ENCODE assay signal across 8 mouse cellular contexts in genomic region chr6:52417439-52418124, GRCm38 (mm10).
DNase-seq lines count a peak whose midpoint lies in the region; ATAC-seq and TF ChIP-seq lines count a peak whose summit lies in the region.

No protein-coding gene starts in this region.

- H3K27me3 ChIP-seq in hindbrain, embryonic 10.5 days (ENCODE audit: insufficient read depth, poor library complexity, severe bottlenecking): no peaks in the 10 kb centered on the region
- H3K27me3 ChIP-seq in hindbrain, embryonic 13.5 days: 0 out of 2 replicates have a peak, but pooled peaks cover 2% of the 10 kb centered on the region
- no peaks in the 10 kb centered on the region for H3K27me3 ChIP-seq in thymus, adult 2 months (ENCODE audit: control insufficient read depth, insufficient read depth, low read length)

- TF ChIP-seq POLR2A in thymus, adult 2 months (IDR thresholded peaks at IDR 0.05; ENCODE audit: control insufficient read depth, extremely low read depth, insufficient read depth, low read length, poor library complexity): no peak

- H3K27ac ChIP-seq in hindbrain, embryonic 10.5 days: no peak overlapping the region
- H3K27ac ChIP-seq in hindbrain, embryonic 13.5 days: no peak overlapping the region
- no peak overlapping the region for H3K27ac ChIP-seq in thymus, adult 2 months (ENCODE audit: control insufficient read depth, insufficient read depth, low read length)

- H3K36me3 ChIP-seq in hindbrain, embryonic 10.5 days: no peaks in the 10 kb centered on the region
- H3K36me3 ChIP-seq in hindbrain, embryonic 13.5 days: no peaks in the 10 kb centered on the region
- H3K36me3 ChIP-seq in thymus, adult 2 months (ENCODE audit: control insufficient read depth, insufficient read depth, low read length): no peaks in the 10 kb centered on the region

- intact Hi-C loops in heart, postnatal 10 days (cut with DNase I): no loop called here

- peak; percentile 7 for DNase-seq in hindbrain, embryonic 10.5 days (ENCODE audit: low spot score)
- peak; percentile 43 for DNase-seq in embryo, embryonic 10 days (ENCODE audit: low spot score)
- peak; percentile 26 to 42 for DNase-seq in heart, postnatal 10 days
- peak; percentile 60 to 74 for DNase-seq in lung, adult 18-20 months
- no peak for DNase-seq in cerebellum, adult 9-10 months
- no peak for DNase-seq in thymus, adult 2 months

- no peak overlapping the region for H3K9ac ChIP-seq in hindbrain, embryonic 13.5 days

- H3K4me3 ChIP-seq in hindbrain, embryonic 10.5 days: no peak overlapping the region
- H3K4me3 ChIP-seq in hindbrain, embryonic 13.5 days: no peak overlapping the region
- H3K4me3 ChIP-seq in thymus, adult 2 months (ENCODE audit: control insufficient read depth, insufficient read depth, low read length): no peak overlapping the region

- 0 out of 2 replicates have a peak, but pooled peaks cover 5% of the 10 kb centered on the region for H3K9me3 ChIP-seq in hindbrain, embryonic 10.5 days
- H3K9me3 ChIP-seq in hindbrain, embryonic 13.5 days: no peaks in the 10 kb centered on the region

- WGBS in hindbrain, embryonic 10.5 days: 75% methylated on average over 10 of the region's 10 CpGs
- WGBS in hindbrain, embryonic 13.5 days: 63% methylated on average over 10 of the region's 10 CpGs
- WGBS in thymus, adult 2 months: 95% methylated on average over 10 of the region's 10 CpGs

- ATAC-seq in hindbrain, embryonic 13.5 days (ENCODE audit: low FRiP score): no peak
- ATAC-seq in erythroblast, adult 5-6 weeks (replicated peaks; ENCODE audit: low FRiP score, poor library complexity, severe bottlenecking): no peak

- peaks cover 11% of the 10 kb centered on the region for H3K4me1 ChIP-seq in hindbrain, embryonic 10.5 days (replicated peaks)
- no peaks in the 10 kb centered on the region; the same call in 1 of the 2 replicates for H3K4me1 ChIP-seq in hindbrain, embryonic 13.5 days (replicated peaks)
- no peaks in the 10 kb centered on the region for H3K4me1 ChIP-seq in thymus, adult 2 months (replicated peaks; ENCODE audit: control insufficient read depth, insufficient read depth, low read length)

- H3K4me2 ChIP-seq in hindbrain, embryonic 13.5 days: no peak overlapping the region

- no peak for TF ChIP-seq CTCF in thymus, adult 2 months (IDR thresholded peaks at IDR 0.05; ENCODE audit: borderline replicate concordance, control insufficient read depth, extremely low read depth, insufficient read depth, low read length, poor library complexity)

Comparison
In these comparisons a context has a peak if more than half of its experiments do, and no peak if none do; other contexts are left out.
1. DNase-seq: peak in hindbrain, embryonic 10.5 days (single experiment), embryo, embryonic 10 days (single experiment), heart, postnatal 10 days (2 of 2) and lung, adult 18-20 months (2 of 2); none in cerebellum, adult 9-10 months (single experiment) and thymus, adult 2 months (single experiment).